Mouse (Mus musculus) kidney, adult 2 months (tissue): Measurements from ENCODE around the gene Fyb2.

Source experiments
- CTCF ChIP-seq: fragments of 200-500 bp; conservative IDR thresholded peaks from 2 replicates; pipeline ENCODE4 v1.5.1; 2011; ENCODE audit warnings: low read depth, mild to moderate bottlenecking, control low read depth, low read length, moderate library complexity, mixed read lengths; ENCODE audit not compliant: insufficient read depth, insufficient read length
- POLR2A ChIP-seq: fragments of 200-500 bp; IDR thresholded peaks from one replicate; pipeline ENCODE4 v1.6.1; 2011; ENCODE audit warnings: low read depth, low read length, control low read depth

DNA sequence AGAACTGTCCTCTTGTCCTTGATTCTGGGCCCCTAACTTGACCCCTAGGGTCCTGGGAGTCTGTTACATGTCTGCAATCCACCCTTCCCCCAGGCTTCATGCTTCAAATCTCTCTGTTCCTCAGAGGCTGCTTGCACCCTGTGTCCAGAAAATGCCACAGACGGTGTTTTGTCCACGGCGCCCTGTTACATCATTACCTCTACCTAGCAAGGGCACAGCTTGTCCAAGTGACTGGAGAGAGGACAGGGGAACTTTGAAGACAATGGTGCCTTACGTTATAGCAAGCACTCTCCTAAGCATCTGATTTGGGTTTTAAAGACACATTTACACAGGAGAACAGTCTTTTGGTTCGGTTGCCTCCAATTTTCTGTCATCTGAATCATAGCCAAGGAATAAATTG is 19.7 kb upstream of the Fyb2 start:
- no peak for TF ChIP-seq CTCF
- TF ChIP-seq POLR2A: no peak
